Mouse (Mus musculus) embryonic fibroblast, embryonic 13.5 days (primary cell): ENCODE measurements at regions not wholly inside any gene's neighbourhood (a gene's known extent, or its start where the extent isn't known, plus 50 kb on each side); places are given as distances from the start of the nearest gene placed in this dataset.

Experiments used
- CTCF ChIP-seq: IDR thresholded peaks from 2 replicates; pipeline ENCODE4 v1.5.1; 2011; ENCODE audit warnings: mild to moderate bottlenecking, control low read depth, low read length, moderate library complexity, borderline replicate concordance; ENCODE audit not compliant: insufficient read depth
- POLR2A ChIP-seq: IDR thresholded peaks from 2 replicates; pipeline ENCODE4 v1.6.1; 2011; ENCODE audit warnings: low read depth, mild to moderate bottlenecking, control low read depth, low read length, moderate library complexity

DNA sequence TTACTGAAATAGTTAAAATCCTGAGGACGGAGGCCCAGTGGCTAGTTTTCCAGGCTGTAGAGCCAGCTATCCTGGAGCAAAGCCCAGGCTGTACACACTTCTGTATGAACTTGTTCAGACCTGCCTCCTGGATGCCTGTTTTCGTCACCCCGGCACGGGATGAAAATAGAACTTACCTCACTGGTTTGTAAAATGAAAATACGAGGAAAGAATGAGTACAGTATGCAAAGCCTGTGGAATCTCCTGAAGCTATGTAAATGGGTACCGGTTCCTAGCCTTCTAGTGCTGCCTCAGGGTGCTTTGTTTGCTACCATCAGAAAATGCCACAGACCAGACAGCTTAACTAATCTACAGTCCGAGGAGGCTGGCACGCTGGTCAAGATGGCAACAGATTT lies 276.0 kb upstream of the Cdyl start:
- TF ChIP-seq POLR2A, result no peak
- TF ChIP-seq CTCF, result no peak
